Comparison of ENCODE assay signal across 10 mouse cellular contexts in the genomic region with DNA sequence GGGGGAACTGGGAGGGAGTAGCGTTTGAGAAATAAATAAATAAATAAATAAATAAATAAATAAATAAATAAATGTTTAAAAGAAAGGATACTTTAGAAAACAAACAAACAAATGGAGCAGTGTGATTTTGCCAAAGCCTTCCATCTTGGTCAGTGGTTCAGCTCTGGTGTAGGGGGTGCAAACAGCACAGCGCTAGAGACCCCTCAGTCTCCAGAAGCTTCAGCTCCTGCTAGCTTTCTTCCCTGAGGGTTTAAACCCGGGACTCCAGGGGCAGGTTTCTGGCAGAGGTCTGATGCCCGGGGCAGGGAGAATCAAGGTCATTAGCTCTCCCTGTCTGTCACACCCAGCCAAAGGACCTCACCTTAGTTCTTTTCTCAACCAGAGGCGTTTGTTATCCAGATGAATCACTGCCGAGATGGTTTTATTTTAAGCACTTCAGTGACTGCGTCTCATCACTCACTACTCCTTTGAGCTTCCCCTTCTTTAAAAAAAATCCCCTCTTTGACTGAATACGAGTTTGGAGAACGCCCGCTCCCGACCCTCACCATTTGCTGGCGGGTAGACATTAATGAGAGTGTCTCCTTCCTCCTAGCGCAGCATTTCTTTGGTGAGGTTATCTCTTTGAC.
DNase-seq lines count a peak whose midpoint lies in the region; ATAC-seq and TF ChIP-seq lines count a peak whose summit lies in the region.
"Had no signal": no experiment of that assay in that cellular context is flagged by ENCODE, and none has a peak within 500 bp of the region (broad histone marks: within the 10 kb centered on the region; RNA-seq: fewer than 3 reads in every experiment).

No protein-coding gene starts in this region.

- no peak overlapping the region for H3K27ac ChIP-seq in kidney, embryonic 15.5 days
- H3K27ac ChIP-seq in embryonic facial prominence, embryonic 10.5 days (replicated peaks) = no peak overlapping the region
- H3K27ac ChIP-seq in hindbrain, embryonic 12.5 days = no peak overlapping the region
- no peak overlapping the region for H3K27ac ChIP-seq in liver, embryonic 11.5 days (ENCODE audit: low read depth, low read length)

- no peaks in the 10 kb centered on the region for H3K27me3 ChIP-seq in kidney, embryonic 15.5 days
- H3K27me3 ChIP-seq in embryonic facial prominence, embryonic 10.5 days (replicated peaks; ENCODE audit: low read depth, poor library complexity, severe bottlenecking) = peaks cover 30% of the 10 kb centered on the region
- H3K27me3 ChIP-seq in hindbrain, embryonic 12.5 days = no peaks in the 10 kb centered on the region
- H3K27me3 ChIP-seq in myocyte (ENCODE audit: control insufficient read depth, insufficient read depth, insufficient read length) = no peaks in the 10 kb centered on the region
- H3K27me3 ChIP-seq in liver, embryonic 11.5 days (replicated peaks; ENCODE audit: control insufficient read depth, insufficient read depth, low read length) = no peaks in the 10 kb centered on the region

- no peak for DNase-seq in kidney, adult 11 months
- DNase-seq in embryonic facial prominence, embryonic 10.5 days (ENCODE audit: low spot score) = peak; percentile 11
- no peak for DNase-seq in yolk sac, embryonic 10.5 days (ENCODE audit: low spot score)
- DNase-seq in right cerebral cortex, adult 18-20 months = no peak
- no peak for DNase-seq in liver, embryonic 11.5 days (ENCODE audit: low spot score)
- DNase-seq: thymus, postnatal 4 days had no signal

- H3ac ChIP-seq in myocyte (ENCODE audit: control insufficient read depth, insufficient read length) = no peak overlapping the region

- no peak overlapping the region for H3K4me3 ChIP-seq in kidney, embryonic 15.5 days (replicated peaks)
- H3K4me3 ChIP-seq in embryonic facial prominence, embryonic 10.5 days = 0 out of 2 replicates have a peak overlapping the region, but pooled peaks have one; percentile 5
- no peak overlapping the region for H3K4me3 ChIP-seq in hindbrain, embryonic 12.5 days
- H3K4me3 ChIP-seq in myocyte = no peak overlapping the region
- no peak overlapping the region for H3K4me3 ChIP-seq in liver, embryonic 11.5 days (ENCODE audit: low read depth, low read length)
- H3K4me3 ChIP-seq: megakaryocyte, embryonic 14.5 days had no signal

- peak overlapping the region; percentile 38 for H3K4me2 ChIP-seq in kidney, embryonic 15.5 days
- peak overlapping the region; percentile 13; the same call in 1 of the 2 replicates for H3K4me2 ChIP-seq in hindbrain, embryonic 12.5 days (replicated peaks)
- peak overlapping the region; percentile 45 for H3K4me2 ChIP-seq in myocyte (ENCODE audit: low read depth)
- H3K4me2 ChIP-seq in liver, embryonic 11.5 days = no peak overlapping the region

- H3K9me3 ChIP-seq in kidney, embryonic 15.5 days (replicated peaks) = no peaks in the 10 kb centered on the region
- H3K9me3 ChIP-seq in embryonic facial prominence, embryonic 10.5 days = no peaks in the 10 kb centered on the region
- no peaks in the 10 kb centered on the region for H3K9me3 ChIP-seq in hindbrain, embryonic 12.5 days (replicated peaks)
- no peaks in the 10 kb centered on the region for H3K9me3 ChIP-seq in liver, embryonic 11.5 days (ENCODE audit: control insufficient read depth, low read length)
- H3K9me3 ChIP-seq: megakaryocyte, embryonic 14.5 days had no signal

- no peaks in the 10 kb centered on the region for H3K79me2 ChIP-seq in myocyte (ENCODE audit: control insufficient read depth, insufficient read depth)

- no peak for TF ChIP-seq POLR2A in myocyte (IDR thresholded peaks at IDR 0.05; ENCODE audit: insufficient read length, low read depth)

- H3K4me1 ChIP-seq in kidney, embryonic 15.5 days = peaks cover 8% of the 10 kb centered on the region; the same call in 1 of the 2 replicates
- H3K4me1 ChIP-seq in embryonic facial prominence, embryonic 10.5 days = peaks cover 18% of the 10 kb centered on the region
- 0 out of 2 replicates have a peak, but pooled peaks cover 11% of the 10 kb centered on the region for H3K4me1 ChIP-seq in hindbrain, embryonic 12.5 days
- H3K4me1 ChIP-seq in liver, embryonic 11.5 days (replicated peaks; ENCODE audit: control insufficient read depth, insufficient read depth, low read length) = no peaks in the 10 kb centered on the region
- H3K4me1 ChIP-seq: megakaryocyte, embryonic 14.5 days had no signal

- H3K9ac ChIP-seq in kidney, embryonic 15.5 days = no peak overlapping the region
- no peak overlapping the region for H3K9ac ChIP-seq in hindbrain, embryonic 12.5 days
- no peak overlapping the region for H3K9ac ChIP-seq in liver, embryonic 11.5 days (ENCODE audit: low read depth, low read length)

- 13% methylated on average over 13 of the region's 13 CpGs for WGBS in kidney, embryonic 15.5 days
- WGBS in embryonic facial prominence, embryonic 10.5 days = 17% methylated on average over 13 of the region's 13 CpGs
- WGBS in hindbrain, embryonic 12.5 days = 18% methylated on average over 13 of the region's 13 CpGs
- WGBS in liver, embryonic 11.5 days = 14% methylated on average over 13 of the region's 13 CpGs

- ATAC-seq in kidney, embryonic 15.5 days (replicated peaks; ENCODE audit: low FRiP score) = no peak
- ATAC-seq in hindbrain, embryonic 12.5 days (ENCODE audit: low FRiP score) = no peak
- no peak for ATAC-seq in liver, embryonic 11.5 days (replicated peaks; ENCODE audit: low FRiP score)

- H3K36me3 ChIP-seq in kidney, embryonic 15.5 days = no peaks in the 10 kb centered on the region
- H3K36me3 ChIP-seq in embryonic facial prominence, embryonic 10.5 days (replicated peaks) = no peaks in the 10 kb centered on the region
- no peaks in the 10 kb centered on the region for H3K36me3 ChIP-seq in hindbrain, embryonic 12.5 days
- H3K36me3 ChIP-seq in myocyte (ENCODE audit: control insufficient read depth, insufficient read depth) = no peaks in the 10 kb centered on the region
- H3K36me3 ChIP-seq in liver, embryonic 11.5 days (ENCODE audit: control insufficient read depth, insufficient read depth, low read length) = no peaks in the 10 kb centered on the region

TF ChIP-seq in myocyte, 11 proteins besides CTCF, POLR2A, EP300 and RAD21:
- TF ChIP-seq POLR2AphosphoS2 (IDR thresholded peaks at IDR 0.05; ENCODE audit: insufficient read length, low read depth) = no peak
- TF ChIP-seq CEBPB (IDR thresholded peaks at IDR 0.05; ENCODE audit: insufficient read depth, poor library complexity, severe bottlenecking) = no peak
- no peak for TF ChIP-seq MYOG (IDR thresholded peaks at IDR 0.05; ENCODE audit: control insufficient read depth in 1 of 3, insufficient read depth in 1 of 3, insufficient read length in 2 of 3, low read depth in 2 of 3)
- TF ChIP-seq MYOD1 (IDR thresholded peaks at IDR 0.05; ENCODE audit: control insufficient read depth in 1 of 3, insufficient read length in 2 of 3, low read depth in 2 of 3) = no peak
- no peak for TF ChIP-seq USF1 (IDR thresholded peaks at IDR 0.05; ENCODE audit: low read depth)
- TF ChIP-seq MAX (IDR thresholded peaks at IDR 0.05; ENCODE audit: low read depth) = no peak
- TF ChIP-seq TCF12 (IDR thresholded peaks at IDR 0.05; ENCODE audit: insufficient read depth, poor library complexity, severe bottlenecking) = no peak
- TF ChIP-seq SRF (IDR thresholded peaks at IDR 0.05; ENCODE audit: control insufficient read depth, insufficient read length, low read depth) = no peak
- no peak for TF ChIP-seq TCF3 (IDR thresholded peaks at IDR 0.05; ENCODE audit: insufficient read length, low read depth)
- no peak for TF ChIP-seq REST (IDR thresholded peaks at IDR 0.05; ENCODE audit: insufficient read depth, insufficient read length)
- TF ChIP-seq E2F4 (IDR thresholded peaks at IDR 0.05; ENCODE audit: insufficient read depth) = no peak
